Mouse (Mus musculus) heart, adult 2 months (tissue): ENCODE data around the gene Nrarp. TPM values are rescaled to one million over a fixed set of nuclear protein-coding genes. Genes with fewer than 3 reads are reported as not detected.

Experiments
- DNase-seq, 2 experiments: peaks; one replicate each; pipeline ENCODE4 v3.0.0; 2021
- H3K27ac ChIP-seq: fragments of 200-600 bp; 2 replicates; pipeline ENCODE4 v1.8.1; 2022
- H3K27me3 ChIP-seq: fragments of 200-500 bp; 2 replicates; pipeline ENCODE4 v1.6.1; 2012; ENCODE audit warnings: mild to moderate bottlenecking, low read length, inconsistent platforms, mixed read lengths; ENCODE audit not compliant: control insufficient read depth, insufficient read depth
- H3K36me3 ChIP-seq: fragments of 200-500 bp; 2 replicates; pipeline ENCODE4 v1.6.1; 2012; ENCODE audit warnings: low read length, inconsistent platforms; ENCODE audit not compliant: control insufficient read depth, insufficient read depth
- H3K4me1 ChIP-seq: fragments of 200-500 bp; 2 replicates; pipeline ENCODE4 v1.6.1; 2011; ENCODE audit warnings: low read length; ENCODE audit not compliant: control insufficient read depth, insufficient read depth
- H3K4me3 ChIP-seq: fragments of 200-600 bp; 2 replicates; pipeline ENCODE4 v1.8.1; 2022
- H3K79me2 ChIP-seq: fragments of 200-500 bp; replicated peaks from 2 replicates; pipeline ENCODE4 v1.6.1; 2012; ENCODE audit warnings: mild to moderate bottlenecking, inconsistent platforms, low read length, moderate library complexity, mixed read lengths; ENCODE audit not compliant: control insufficient read depth, insufficient read depth
- H3K9ac ChIP-seq: fragments of 200-500 bp; 2 replicates; pipeline ENCODE4 v1.6.1; 2012; ENCODE audit warnings: low read depth, mild to moderate bottlenecking, control low read depth, inconsistent platforms, low read length, mixed read lengths
- CTCF ChIP-seq: fragments of 200-600 bp; IDR thresholded peaks from 2 replicates; pipeline ENCODE4 v1.8.1; 2022; ENCODE audit warnings: antibody characterized with exemption, mild to moderate bottlenecking, moderate library complexity
- EP300 ChIP-seq: fragments of 200-500 bp; IDR thresholded peaks from 2 replicates; pipeline ENCODE4 v1.6.1; 2011; ENCODE audit warnings: low read depth, low read length, control low read depth; ENCODE audit not compliant: insufficient read depth
- POLR2A ChIP-seq: fragments of 200-500 bp; IDR thresholded peaks from 2 replicates; pipeline ENCODE4 v1.6.1; 2011; ENCODE audit warnings: mild to moderate bottlenecking, low read depth, low read length, control low read depth; ENCODE audit not compliant: insufficient read depth
- WGBS: fragments of 180-500 bp; shearing (Covaris S2); methylation state at CpG from one replicate; pipeline ENCODE4 v1.1.7; 2018; 5-methylcytosine and 5-hydroxymethylcytosine counted together
- intact Hi-C: fragments of 180-260 bp; cut with DNase I; formaldehyde crosslinking; loops from one replicate; pipeline ENCODE4 v1.15.1; 2025
- polyA plus RNA-seq: library from polyadenylated mRNA; depleted of rRNA; stranded (reverse); fragments of >200 nt; gene quantifications from 2 replicates; pipeline ENCODE4 v1.2.3, GENCODE M21; 2012
- total RNA-seq, 2 experiments: library from RNA; stranded (reverse); gene quantifications; 2 replicates each; pipeline ENCODE4 v1.2.3; 2021

The Nrarp gene
- total and polyA plus RNA-seq, 3 experiments = 6.2 to 11.2 (median 7.4) TPM

GRCm38 (mm10) chr2:25171101-25171768 lies 9.3 kb upstream of the Nrarp start:
- H3K9ac ChIP-seq = no peak overlapping the region
- H3K4me1 ChIP-seq = peaks cover 22% of the 10 kb centered on the region
- intact Hi-C loops = no loop called here
- 95% methylated on average over 6 of the region's 6 CpGs for WGBS
- TF ChIP-seq EP300 = no peak
- TF ChIP-seq CTCF = no peak
- no peak for TF ChIP-seq POLR2A
- no peaks in the 10 kb centered on the region for H3K36me3 ChIP-seq
- H3K4me3 ChIP-seq = no peak overlapping the region
- no peaks in the 10 kb centered on the region for H3K79me2 ChIP-seq
- H3K27ac ChIP-seq = no peak overlapping the region; the same call in 1 of the 2 replicates
- no peaks in the 10 kb centered on the region for H3K27me3 ChIP-seq
- peak in 1 of 2 experiments; percentile 19 for DNase-seq

- TF ChIP-seq POLR2A = no peak
- TF ChIP-seq CTCF = no peak
- TF ChIP-seq EP300 = no peak
- Histone ChIP-seq H3K27me3 (no peaks in the 10 kb centered on the region), H3K9ac (no peak overlapping the region), H3K4me3 (no peak overlapping the region), H3K79me2 (no peaks in the 10 kb centered on the region), H3K27ac (no peak overlapping the region), H3K36me3 (no peaks in the 10 kb centered on the region), H3K4me1 (peaks cover 26% of the 10 kb centered on the region)
- 100% methylated on average over 1 of the region's 1 CpGs for WGBS
- intact Hi-C loops = no loop called here
- DNase-seq = no peak
These were observed 8.8 kb upstream of the Nrarp start for GRCm38 (mm10) chr2:25171769-25172153.

GRCm38 (mm10) chr2:25172629-25173028 lies 7.9 kb upstream of the Nrarp start:
- DNase-seq = peak in 1 of 2 experiments; percentile 20
- Histone ChIP-seq H3K4me1 (peaks cover 28% of the 10 kb centered on the region), H3K4me3 (no peak overlapping the region), H3K36me3 (no peaks in the 10 kb centered on the region), H3K9ac (no peak overlapping the region), H3K27ac (no peak overlapping the region), H3K79me2 (no peaks in the 10 kb centered on the region), H3K27me3 (no peaks in the 10 kb centered on the region)
- TF ChIP-seq CTCF = no peak
- TF ChIP-seq POLR2A = no peak
- no peak for TF ChIP-seq EP300
- intact Hi-C loops = no loop called here
- 80% methylated on average over 8 of the region's 8 CpGs for WGBS

GRCm38 (mm10) chr2:25173821-25174220 lies 6.7 kb upstream of the Nrarp start:
- H3K4me3 ChIP-seq = no peak overlapping the region
- DNase-seq = no peak
- H3K36me3 ChIP-seq = no peaks in the 10 kb centered on the region
- H3K4me1 ChIP-seq = peaks cover 33% of the 10 kb centered on the region
- H3K9ac ChIP-seq = no peak overlapping the region
- no peaks in the 10 kb centered on the region for H3K27me3 ChIP-seq
- H3K27ac ChIP-seq = no peak overlapping the region
- 94% methylated on average over 4 of the region's 4 CpGs for WGBS
- H3K79me2 ChIP-seq = no peaks in the 10 kb centered on the region
- intact Hi-C loops = no loop called here
- TF ChIP-seq CTCF (no peak), POLR2A (no peak), EP300 (no peak)

- Histone ChIP-seq H3K27ac (peak overlapping the region; percentile 86), H3K27me3 (no peaks in the 10 kb centered on the region), H3K4me1 (peaks cover 28% of the 10 kb centered on the region), H3K36me3 (no peaks in the 10 kb centered on the region), H3K79me2 (no peaks in the 10 kb centered on the region), H3K4me3 (no peak overlapping the region), H3K9ac (no peak overlapping the region)
- DNase-seq = no peak
- intact Hi-C loops = no loop called here
- 74% methylated on average over 7 of the region's 7 CpGs for WGBS
- no peak for TF ChIP-seq EP300
- TF ChIP-seq POLR2A = no peak
- no peak for TF ChIP-seq CTCF
These were observed 5.5 kb upstream of the Nrarp start for GRCm38 (mm10) chr2:25174866-25175689.

GRCm38 (mm10) chr2:25175690-25176078 lies 4.9 kb upstream of the Nrarp start:
- TF ChIP-seq CTCF (no peak), POLR2A (no peak), EP300 (no peak)
- intact Hi-C loops = no loop called here
- 88% methylated on average over 4 of the region's 4 CpGs for WGBS

More at GRCm38 (mm10) chr2:25175690-25176078, 4.9 kb upstream of the Nrarp start:
- H3K9ac ChIP-seq = no peak overlapping the region
- no peak overlapping the region for H3K4me3 ChIP-seq
- no peaks in the 10 kb centered on the region for H3K36me3 ChIP-seq
- peaks cover 26% of the 10 kb centered on the region for H3K4me1 ChIP-seq
- H3K27me3 ChIP-seq = no peaks in the 10 kb centered on the region
- H3K79me2 ChIP-seq = no peaks in the 10 kb centered on the region
- DNase-seq = peak in 1 of 2 experiments; percentile 20
- H3K27ac ChIP-seq = peak overlapping the region; percentile 86
